Mouse (Mus musculus): Measurements from ENCODE around the gene Rheb. TPM values are rescaled to one million over a fixed set of nuclear protein-coding genes. Genes with fewer than 3 reads are reported as not detected.
"Not testable (repeated sequence)": the region's sequence is repeated elsewhere in the genome, so short reads cannot be mapped to it uniquely, and the experiment has no call there.

Gene Rheb
- polyA plus RNA-seq, 1 experiment from 2014 or later, result 183 TPM

- no peaks in the 10 kb centered on the region for H3K4me1 ChIP-seq
- no peak overlapping the region for H3K27ac ChIP-seq
- peaks cover 24% of the 10 kb centered on the region for H3K36me3 ChIP-seq
- H3K9me3 ChIP-seq, result no peaks in the 10 kb centered on the region; the same call in 1 of the 2 replicates
- H3K9ac ChIP-seq, result no peak overlapping the region
- no peak overlapping the region for H3K4me2 ChIP-seq (replicated peaks)
- H3K27me3 ChIP-seq (replicated peaks), result no peaks in the 10 kb centered on the region
- 88% methylated on average over 9 of the region's 9 CpGs for WGBS
- ATAC-seq (ENCODE audit: low FRiP score, low read depth), result no peak
- no peak overlapping the region for H3K4me3 ChIP-seq
Observed at GRCm38 (mm10) chr5:24861449-24861930, 19.1 kb upstream of the Rheb start.

GRCm38 (mm10) chr5:24860635-24861448, 18.4 kb upstream of the Rheb start:
- Histone ChIP-seq H3K36me3 (peaks cover 19% of the 10 kb centered on the region), H3K4me1 (no peaks in the 10 kb centered on the region), H3K4me2 (replicated peaks) (no peak overlapping the region), H3K9me3 (no peaks in the 10 kb centered on the region; the same call in 1 of the 2 replicates), H3K27ac (no peak overlapping the region), H3K4me3 (no peak overlapping the region), H3K27me3 (replicated peaks) (no peaks in the 10 kb centered on the region), H3K9ac (no peak overlapping the region)
- no peak for ATAC-seq (ENCODE audit: low FRiP score, low read depth)
- WGBS, result 90% methylated on average over 13 of the region's 13 CpGs

DNA sequence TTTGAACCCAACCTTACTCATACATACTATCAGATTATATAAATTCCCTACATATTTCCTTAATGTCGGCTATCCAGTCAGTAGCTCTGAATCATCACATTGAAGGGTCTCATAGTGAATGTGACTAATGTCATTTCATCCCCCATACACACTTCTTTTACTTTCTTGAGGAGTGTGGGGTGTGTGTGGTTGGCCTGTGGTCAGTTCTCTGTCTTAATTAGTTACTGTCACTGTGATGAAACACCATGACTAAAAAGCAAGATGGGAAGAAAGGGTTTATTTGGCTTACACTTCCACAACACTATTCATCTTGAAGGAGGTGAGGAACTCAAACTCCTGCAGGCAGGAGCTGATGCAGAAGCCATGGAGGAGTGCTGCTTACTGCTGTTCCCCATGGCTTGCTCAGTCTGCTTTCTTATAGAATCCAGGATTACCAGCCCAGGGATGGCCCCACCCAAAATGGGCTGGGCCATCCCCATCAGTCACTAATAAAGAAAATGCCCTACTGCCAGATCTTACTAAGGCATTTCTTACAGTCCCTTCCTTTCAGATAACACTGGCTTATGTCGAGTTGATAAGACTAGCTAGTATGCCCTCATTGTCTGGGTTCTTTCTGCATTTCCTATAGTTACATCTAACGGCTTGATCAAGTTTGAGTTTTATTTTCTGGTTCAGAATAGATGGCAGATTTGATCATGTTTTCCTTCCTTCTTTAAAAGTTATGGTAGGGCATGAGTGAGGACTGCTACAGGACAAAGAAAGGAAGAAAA, 17.5 kb upstream of the Rheb start:
- WGBS, result 86% methylated on average over 3 of the region's 3 CpGs
- no peak overlapping the region for H3K27ac ChIP-seq
- H3K9ac ChIP-seq, result no peak overlapping the region
- H3K4me1 ChIP-seq, result no peaks in the 10 kb centered on the region
- H3K4me3 ChIP-seq, result no peak overlapping the region
- H3K4me2 ChIP-seq (replicated peaks), result no peak overlapping the region
- no peaks in the 10 kb centered on the region for H3K27me3 ChIP-seq (replicated peaks)
- H3K9me3 ChIP-seq, result no peaks in the 10 kb centered on the region; the same call in 1 of the 2 replicates
- H3K36me3 ChIP-seq, result peaks cover 19% of the 10 kb centered on the region
- ATAC-seq (ENCODE audit: low FRiP score, low read depth), result no peak

DNA sequence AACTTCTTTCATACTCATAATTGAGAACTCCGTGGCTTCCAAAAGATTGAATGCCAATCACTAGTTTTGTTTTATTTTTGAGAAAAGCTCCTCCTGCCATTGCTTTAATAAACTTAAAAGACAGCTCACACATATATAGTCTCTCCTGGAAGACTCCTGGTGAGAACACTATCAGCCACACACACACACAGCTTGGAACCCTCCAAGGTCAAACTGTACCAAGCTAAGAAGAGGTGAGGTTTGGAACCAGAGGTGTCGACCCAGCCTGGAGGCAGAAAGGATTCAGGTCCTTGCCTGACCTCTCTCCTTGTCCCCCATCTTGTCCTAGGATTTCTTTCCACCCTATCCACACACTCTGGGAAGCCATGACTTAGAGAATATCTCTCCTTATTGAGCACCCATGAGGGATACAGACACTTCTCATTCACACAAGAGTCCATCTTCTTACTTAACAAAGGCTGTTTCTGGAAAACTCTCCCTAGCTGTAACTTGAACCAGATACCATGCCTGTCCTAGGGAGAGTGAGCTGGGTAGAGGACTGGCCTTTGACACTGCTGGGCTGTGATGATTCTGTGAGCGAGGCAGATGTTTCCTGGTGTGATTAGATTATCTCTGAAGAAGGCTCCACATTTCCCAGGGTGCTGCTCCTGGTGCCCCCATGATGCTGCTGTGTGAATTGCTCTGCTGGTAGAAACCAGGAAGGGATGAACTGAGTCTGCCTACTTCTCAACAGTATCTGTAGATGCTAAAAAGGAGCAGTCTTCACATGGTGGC, 12.6 kb upstream of the Rheb start:
- no peak for ATAC-seq (ENCODE audit: low FRiP score, low read depth)
- H3K9ac ChIP-seq, result no peak overlapping the region
- 78% methylated on average over 3 of the region's 3 CpGs for WGBS
- no peaks in the 10 kb centered on the region; the same call in 1 of the 2 replicates for H3K9me3 ChIP-seq
- no peak overlapping the region for H3K4me3 ChIP-seq
- H3K4me2 ChIP-seq (replicated peaks), result no peak overlapping the region
- H3K27me3 ChIP-seq (replicated peaks), result no peaks in the 10 kb centered on the region
- H3K4me1 ChIP-seq, result no peaks in the 10 kb centered on the region
- H3K36me3 ChIP-seq, result no peaks in the 10 kb centered on the region
- H3K27ac ChIP-seq, result no peak overlapping the region

- H3K27ac ChIP-seq, result no peak overlapping the region
- H3K4me1 ChIP-seq, result no peaks in the 10 kb centered on the region
- no peaks in the 10 kb centered on the region; the same call in 1 of the 2 replicates for H3K9me3 ChIP-seq
- H3K36me3 ChIP-seq, result no peaks in the 10 kb centered on the region
- no peak overlapping the region for H3K4me3 ChIP-seq
- no peak overlapping the region for H3K9ac ChIP-seq
- no peaks in the 10 kb centered on the region for H3K27me3 ChIP-seq (replicated peaks)
- H3K4me2 ChIP-seq (replicated peaks), result no peak overlapping the region
- WGBS, result 92% methylated on average over 3 of the region's 3 CpGs
- ATAC-seq (ENCODE audit: low FRiP score, low read depth), result no peak
Observed at GRCm38 (mm10) chr5:24854256-24854655, 11.8 kb upstream of the Rheb start.

DNA sequence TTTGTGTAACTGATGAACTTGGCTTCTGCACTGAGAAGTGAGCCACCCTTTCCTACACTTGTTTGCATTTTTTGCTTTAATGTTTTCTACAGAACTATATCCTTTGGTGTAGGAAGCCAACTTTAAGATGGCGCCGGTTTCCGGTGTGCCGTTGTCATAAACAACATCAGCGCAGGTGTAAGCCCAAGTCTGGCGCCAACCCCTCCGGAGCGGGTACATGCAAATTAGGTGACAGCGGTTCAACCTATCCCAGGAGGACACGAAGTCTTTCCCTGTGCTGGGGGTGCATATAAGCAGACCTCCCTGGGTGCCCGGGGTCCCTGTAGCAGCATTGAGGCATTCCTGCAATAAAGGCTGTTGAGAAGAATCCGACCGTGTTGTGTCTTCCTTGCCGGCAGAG, 5.8 kb upstream of the Rheb start:
- not testable (repeated sequence) for H3K27me3 ChIP-seq (replicated peaks); ATAC-seq (ENCODE audit: low FRiP score, low read depth)

GRCm38 (mm10) chr5:24843841-24844240, 1.4 kb upstream of the Rheb start:
- Histone ChIP-seq H3K9me3 (no peaks in the 10 kb centered on the region), H3K4me1 (peaks cover 18% of the 10 kb centered on the region), H3K9ac (peak overlapping the region; percentile 58; the same call in 1 of the 2 replicates), H3K36me3 (no peaks in the 10 kb centered on the region), H3K4me2 (replicated peaks) (peak overlapping the region; percentile 78; the same call in 1 of the 2 replicates), H3K4me3 (no peak overlapping the region), H3K27me3 (replicated peaks) (no peaks in the 10 kb centered on the region), H3K27ac (no peak overlapping the region)
- ATAC-seq (ENCODE audit: low FRiP score, low read depth), result no peak
- 94% methylated on average over 5 of the region's 5 CpGs for WGBS

More for the DNA sequence above, 5.8 kb upstream of the Rheb start:
- H3K4me1 ChIP-seq; H3K9me3 ChIP-seq; H3K36me3 ChIP-seq; H3K27ac ChIP-seq; H3K9ac ChIP-seq; H3K4me2 ChIP-seq (replicated peaks); H3K4me3 ChIP-seq: not testable (repeated sequence)
- WGBS, result 87% methylated on average over 14 of the region's 14 CpGs

DNA sequence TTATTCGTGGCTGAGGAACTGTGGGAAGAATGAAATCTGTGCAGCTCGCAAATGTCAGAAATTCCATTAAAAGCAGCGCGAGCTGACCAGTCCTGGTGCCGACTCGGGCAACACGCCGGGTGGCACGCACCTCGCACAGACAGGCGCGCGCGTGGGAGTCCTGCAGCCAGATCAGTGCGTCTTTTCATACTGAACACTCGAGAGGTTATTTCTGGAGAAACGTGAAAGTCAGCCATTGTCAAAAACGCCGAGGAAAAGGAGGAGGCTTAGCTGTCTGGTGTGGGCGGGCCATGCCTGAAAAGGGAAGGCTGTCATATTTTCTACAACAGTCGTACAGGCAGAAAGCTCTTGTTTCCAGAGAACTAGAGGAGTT, 665 bp upstream of the Rheb start:
- ATAC-seq (ENCODE audit: low FRiP score, low read depth), result no peak; the same call in 1 of the 2 replicates
- no peaks in the 10 kb centered on the region for H3K27me3 ChIP-seq (replicated peaks)
- H3K27ac ChIP-seq, result peak overlapping the region; percentile 63
- peaks cover 18% of the 10 kb centered on the region for H3K4me1 ChIP-seq
- peak overlapping the region; percentile 78 for H3K4me2 ChIP-seq (replicated peaks)
- H3K36me3 ChIP-seq, result no peaks in the 10 kb centered on the region
- H3K9me3 ChIP-seq, result no peaks in the 10 kb centered on the region
- WGBS, result 3% methylated on average over 21 of the region's 21 CpGs
- peak overlapping the region; percentile 93 for H3K4me3 ChIP-seq
- peak overlapping the region; percentile 58 for H3K9ac ChIP-seq

GRCm38 (mm10) chr5:24841662-24842273, 656 bp downstream of the Rheb start:
- ATAC-seq (ENCODE audit: low FRiP score, low read depth), result peak; percentile 59; the same call in 1 of the 2 replicates

GRCm38 (mm10) chr5:24840975-24841431, 1.4 kb downstream of the Rheb start:
- ATAC-seq (ENCODE audit: low FRiP score, low read depth), result no peak
- Histone ChIP-seq H3K4me3 (peak overlapping the region; percentile 93), H3K27me3 (replicated peaks) (no peaks in the 10 kb centered on the region), H3K27ac (no peak overlapping the region), H3K9ac (peak overlapping the region; percentile 91), H3K36me3 (no peaks in the 10 kb centered on the region), H3K4me1 (peaks cover 21% of the 10 kb centered on the region), H3K4me2 (replicated peaks) (peak overlapping the region; percentile 88), H3K9me3 (no peaks in the 10 kb centered on the region)
- 18% methylated on average over 11 of the region's 11 CpGs for WGBS

More at GRCm38 (mm10) chr5:24841662-24842273, 656 bp downstream of the Rheb start:
- peak overlapping the region; percentile 95 for H3K27ac ChIP-seq
- WGBS, result under 1% methylated on average over 50 of the region's 50 CpGs
- peak overlapping the region; percentile 91 for H3K9ac ChIP-seq
- no peaks in the 10 kb centered on the region for H3K27me3 ChIP-seq (replicated peaks)
- H3K4me3 ChIP-seq, result peak overlapping the region; percentile 93
- H3K9me3 ChIP-seq, result no peaks in the 10 kb centered on the region
- H3K4me1 ChIP-seq, result peaks cover 21% of the 10 kb centered on the region
- no peaks in the 10 kb centered on the region for H3K36me3 ChIP-seq
- peak overlapping the region; percentile 88 for H3K4me2 ChIP-seq (replicated peaks)

GRCm38 (mm10) chr5:24834491-24834890, 7.9 kb downstream of the Rheb start:
- no peaks in the 10 kb centered on the region for H3K36me3 ChIP-seq
- H3K27ac ChIP-seq, result no peak overlapping the region
- H3K4me2 ChIP-seq (replicated peaks), result no peak overlapping the region
- ATAC-seq (ENCODE audit: low FRiP score, low read depth), result no peak
- 82% methylated on average over 5 of the region's 5 CpGs for WGBS
- no peak overlapping the region for H3K4me3 ChIP-seq
- no peaks in the 10 kb centered on the region for H3K27me3 ChIP-seq (replicated peaks)
- 0 out of 2 replicates have a peak, but pooled peaks cover 3% of the 10 kb centered on the region for H3K4me1 ChIP-seq
- no peak overlapping the region for H3K9ac ChIP-seq
- H3K9me3 ChIP-seq, result no peaks in the 10 kb centered on the region

Data from neural tube, embryonic 12.5 days (tissue).